Mouse (Mus musculus) lung, postnatal 0 days (tissue): ENCODE measurements around the gene 4921504E06Rik.

Experiments used
- CTCF ChIP-seq: IDR thresholded peaks from 2 replicates; pipeline ENCODE4 v1.5.1; 2016; ENCODE audit warnings: antibody characterized with exemption, mild to moderate bottlenecking
- EP300 ChIP-seq: IDR thresholded peaks from 2 replicates; pipeline ENCODE4 v1.6.1; 2016; ENCODE audit warnings: antibody characterized with exemption, mild to moderate bottlenecking, control low read depth

- TF ChIP-seq CTCF: no peak
- no peak for TF ChIP-seq EP300
These were observed 104.4 kb downstream of the 4921504E06Rik start for GRCm38 (mm10) chr2:19449308-19449707.
